Mouse (Mus musculus): ENCODE results near the gene Il13.

DNA sequence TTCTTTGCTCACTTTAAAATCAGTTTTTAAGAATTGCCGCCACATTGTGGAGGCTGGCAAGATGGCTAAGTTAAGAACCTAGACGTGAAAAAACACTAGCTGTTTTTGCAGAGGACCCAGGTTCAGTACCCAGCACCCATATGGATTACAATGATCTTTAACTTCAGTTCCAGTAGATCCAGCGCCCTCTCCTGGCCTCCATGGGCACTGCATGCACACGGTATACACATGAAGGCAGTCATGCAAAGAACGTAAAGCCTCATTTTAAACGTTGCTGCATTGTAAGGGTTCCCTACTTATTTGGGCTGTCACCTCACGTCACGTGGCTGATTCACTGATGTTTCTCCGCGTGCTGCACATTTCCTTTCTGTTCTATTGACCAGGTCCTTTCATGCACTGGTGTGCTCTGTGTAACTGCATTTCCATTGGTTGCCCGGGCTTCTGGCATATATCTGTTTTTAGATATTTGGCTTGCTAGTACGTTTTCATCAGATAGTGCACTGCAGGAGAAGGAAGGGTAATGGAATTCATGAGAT is 8.3 kb upstream of the Il13 start:
- TF ChIP-seq GATA1 (IDR thresholded peaks at IDR 0.05; ENCODE audit: borderline replicate concordance, low read length) = no peak
- TF ChIP-seq FLI1 (IDR thresholded peaks at IDR 0.05; ENCODE audit: low read length) = no peak
